Mouse (Mus musculus): Measurements from ENCODE around the gene Gm4871. TPM values are rescaled to one million over a fixed set of nuclear protein-coding genes. Genes with fewer than 3 reads are reported as not detected.

The Gm4871 gene
- polyA plus RNA-seq, 1 experiment = not detected

DNA sequence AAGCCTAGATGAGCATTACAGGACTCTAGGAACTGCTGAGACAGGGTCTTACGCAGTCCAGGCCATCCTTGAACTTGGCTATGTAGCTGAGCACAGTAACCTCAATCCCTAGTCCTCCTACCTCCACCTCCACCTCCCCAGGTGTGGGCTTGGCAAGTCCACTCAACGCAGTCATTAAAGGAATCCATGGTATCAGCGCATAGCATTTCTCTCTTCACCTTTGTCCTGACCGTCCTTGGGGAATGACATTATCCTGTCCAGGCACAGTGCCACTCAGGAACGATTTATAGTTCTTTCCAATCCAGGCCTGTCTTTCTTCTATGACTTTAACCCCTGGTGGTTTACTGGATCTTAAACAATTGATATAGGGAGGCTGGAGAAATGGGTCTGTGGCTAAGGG, 42.1 kb downstream of the Gm4871 start:
- DNase-seq (ENCODE audit: low read depth) = no peak

DNA sequence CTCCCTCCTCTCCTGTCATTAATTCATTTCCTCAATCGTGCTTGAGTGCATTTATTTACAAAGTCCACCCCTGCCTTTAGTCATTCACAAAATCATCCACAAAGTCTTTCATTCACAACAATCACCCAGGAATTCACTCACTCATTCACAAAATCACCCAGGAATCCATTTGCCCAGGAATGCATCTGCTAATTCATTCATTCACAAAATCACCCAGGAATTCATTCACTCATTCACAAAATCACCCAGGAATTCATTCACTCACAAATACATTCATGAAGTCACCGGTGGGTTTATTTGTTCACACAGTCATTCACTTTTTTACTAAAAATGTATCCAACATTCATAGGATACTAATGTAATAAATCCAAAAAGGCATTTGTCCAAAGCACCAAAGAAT, 42.5 kb downstream of the Gm4871 start:
- DNase-seq (ENCODE audit: low read depth) = no peak

DNA sequence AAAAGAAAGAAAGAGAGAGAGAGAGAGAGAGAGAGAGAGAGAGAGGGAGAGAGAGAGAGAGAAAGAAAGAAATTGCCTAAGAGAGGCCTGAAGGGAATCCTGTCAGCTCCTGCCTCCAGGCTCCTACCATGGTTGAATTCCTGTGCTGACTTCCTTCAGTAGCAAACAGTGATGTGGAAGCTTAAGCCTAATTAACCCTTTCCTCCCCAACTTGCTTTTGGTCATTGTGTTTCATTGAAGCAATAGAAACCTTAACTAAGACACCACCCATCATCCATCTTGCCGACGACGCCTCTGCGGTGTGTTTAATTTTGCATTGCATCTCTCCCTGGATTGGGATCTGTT, 43.5 kb downstream of the Gm4871 start:
- no peak for DNase-seq (ENCODE audit: low read depth)

DNA sequence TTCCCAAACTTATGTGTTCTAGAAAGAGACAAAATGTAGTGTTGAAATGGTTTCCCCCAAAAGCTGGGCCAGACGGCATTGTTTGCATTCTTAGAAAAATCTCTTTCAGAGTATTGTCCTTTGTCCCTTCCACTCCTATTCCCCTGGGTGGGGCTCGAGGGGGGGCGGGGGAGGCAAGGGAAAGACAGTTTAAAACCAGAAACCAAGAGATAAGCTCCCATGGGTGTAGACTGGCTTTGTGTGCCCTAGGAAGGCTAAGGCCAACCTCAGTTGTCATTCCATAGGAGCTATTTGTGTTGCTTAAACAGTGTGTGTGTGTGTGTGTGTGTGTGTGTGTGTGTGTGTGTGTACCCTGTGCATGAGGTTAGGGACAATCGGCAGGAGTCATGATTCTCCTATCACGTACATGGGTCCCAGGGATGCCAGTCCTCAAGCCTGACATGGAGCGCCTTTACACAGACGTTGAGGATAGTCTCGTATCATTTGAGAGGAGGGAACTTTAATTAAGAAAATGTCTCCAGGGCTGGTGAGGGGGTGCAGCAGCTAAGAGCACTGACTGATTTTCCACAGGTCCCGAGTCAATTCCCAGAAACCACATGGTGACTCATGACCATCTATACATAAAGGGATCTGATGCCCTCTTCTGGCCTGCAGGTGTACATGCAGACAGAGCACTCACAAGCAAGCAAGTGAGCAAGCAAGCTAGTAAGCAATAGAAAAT, 44.1 kb downstream of the Gm4871 start:
- no peak for DNase-seq (ENCODE audit: low read depth)

DNA sequence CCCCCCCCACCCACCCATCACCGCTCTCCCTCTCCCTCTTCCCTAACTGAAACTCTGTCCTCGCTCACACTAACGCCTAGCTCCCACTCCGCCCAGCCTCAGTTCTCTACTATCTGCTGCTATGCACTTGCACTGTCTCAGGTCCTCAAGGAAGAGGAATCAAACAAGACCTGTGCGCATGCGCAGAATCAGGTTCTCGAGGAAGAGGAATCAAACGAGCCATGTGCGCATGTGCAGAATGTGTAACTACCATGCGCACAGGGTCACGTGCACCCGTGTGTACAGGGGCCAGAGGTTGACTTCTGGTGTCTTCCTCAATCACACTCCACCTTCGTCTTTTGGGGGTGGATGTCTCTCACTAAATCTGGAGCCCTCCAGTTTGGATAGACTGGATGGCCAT, 45.0 kb downstream of the Gm4871 start:
- no peak for DNase-seq (ENCODE audit: low read depth)

DNA sequence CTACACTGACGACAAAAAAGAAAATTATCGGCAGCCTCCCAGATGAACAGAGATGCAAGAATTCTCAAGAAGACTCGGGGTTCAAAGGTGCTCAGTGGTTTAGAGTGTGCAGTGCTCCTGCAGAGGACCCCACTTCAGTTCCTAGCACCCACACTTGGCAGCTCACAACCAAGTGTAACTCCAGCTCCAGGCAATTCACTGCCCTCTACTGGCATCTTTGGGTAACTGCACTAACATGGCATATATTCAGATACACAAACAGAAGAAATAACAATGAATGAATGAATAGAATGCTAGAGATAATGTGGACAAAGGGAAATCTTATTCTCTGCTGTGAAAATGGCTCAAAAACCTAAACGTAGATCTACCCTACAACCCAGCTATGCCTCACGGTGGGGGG, 47.7 kb downstream of the Gm4871 start:
- no peak for DNase-seq (ENCODE audit: low read depth)

DNA sequence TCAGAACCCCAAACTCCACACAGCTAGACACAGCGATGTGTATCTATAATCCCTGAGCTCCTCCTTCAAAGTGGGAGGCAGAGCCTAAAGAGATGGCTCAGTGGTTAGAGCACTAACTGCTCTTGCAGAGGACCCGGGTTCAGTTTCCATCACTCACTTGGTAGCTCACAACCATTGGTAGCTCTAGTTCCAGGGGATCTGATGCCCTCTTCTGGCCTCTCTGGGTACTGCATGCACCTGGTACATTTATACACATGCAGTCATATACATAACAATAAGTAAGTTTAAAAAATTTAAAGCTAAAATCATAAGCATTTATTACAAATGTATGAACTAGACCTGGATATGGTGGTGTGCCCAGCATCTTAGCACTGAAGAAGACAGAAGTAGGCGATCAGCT, 49.3 kb downstream of the Gm4871 start:
- no peak for DNase-seq (ENCODE audit: low read depth)

Other genes with a start within 250 kb of the Gm4871 start
- gene Smurf1, start 66.9 kb downstream of the Gm4871 start, polyA plus RNA-seq (2012; rRNA removed) = 29.6 and 29.8 TPM in 2 replicates
- 0.53 TPM in 1 of 2 replicates, not detected in the other for gene 1700018F24Rik, start 10.2 kb upstream of the Gm4871 start, polyA plus RNA-seq (2012; rRNA removed)
- 175 and 197 TPM in 2 replicates for gene Arpc1a, start 51.1 kb upstream of the Gm4871 start, polyA plus RNA-seq (2012; rRNA removed)
- gene Kpna7, start 51.3 kb upstream of the Gm4871 start, polyA plus RNA-seq (2012; rRNA removed) = 0.05 TPM in 1 of 2 replicates, not detected in the other
- gene Arpc1b, start 81.5 kb upstream of the Gm4871 start, polyA plus RNA-seq (2012; rRNA removed) = 563 and 599 TPM in 2 replicates
- gene Pdap1, start 107.5 kb upstream of the Gm4871 start, polyA plus RNA-seq (2012; rRNA removed) = 22.7 and 25.9 TPM in 2 replicates
- 42.6 and 72.1 TPM in 2 replicates for gene Bud31, start 107.6 kb upstream of the Gm4871 start, polyA plus RNA-seq (2012; rRNA removed)
- 15.8 and 17.7 TPM in 2 replicates for gene Ptcd1, start 134.4 kb upstream of the Gm4871 start, polyA plus RNA-seq (2012; rRNA removed)
- gene Cpsf4, start 134.5 kb upstream of the Gm4871 start, polyA plus RNA-seq (2012; rRNA removed) = 24.4 and 25.7 TPM in 2 replicates
- 136 and 153 TPM in 2 replicates for gene Atp5j2, start 159.3 kb upstream of the Gm4871 start, polyA plus RNA-seq (2012; rRNA removed)
- 4.4 and 4.7 TPM in 2 replicates for gene Zkscan14, start 169.1 kb upstream of the Gm4871 start, polyA plus RNA-seq (2012; rRNA removed)
- 8.2 and 8.4 TPM in 2 replicates for gene Zkscan5, start 171.8 kb upstream of the Gm4871 start, polyA plus RNA-seq (2012; rRNA removed)
- gene Zfp655, start 199.0 kb upstream of the Gm4871 start, polyA plus RNA-seq (2012; rRNA removed) = 17.6 and 23.9 TPM in 2 replicates
- gene Zscan25, start 247.7 kb upstream of the Gm4871 start, polyA plus RNA-seq (2012; rRNA removed) = 18.0 and 21.9 TPM in 2 replicates

Data from gonadal fat pad, adult 2 months (tissue).